Mouse (Mus musculus) limb, embryonic 10.5 days (tissue): ENCODE data around the gene Sox5. TPM values are rescaled to one million over a fixed set of nuclear protein-coding genes. Genes with fewer than 3 reads are reported as not detected.

Experiments used
- DNase-seq: peaks from one replicate; pipeline ENCODE4 v3.0.0-alpha.2; 2017; ENCODE audit warnings: low spot score
- H3K27ac ChIP-seq: fragments of 300-500 bp; sonication (generic); 2 replicates; pipeline ENCODE4 v1.5.1; 2016; ENCODE audit warnings: mild to moderate bottlenecking
- H3K27me3 ChIP-seq: fragments of 300-500 bp; sonication (generic); 2 replicates; pipeline ENCODE4 v1.6.1; 2016; ENCODE audit warnings: low read depth, mild to moderate bottlenecking; ENCODE audit not compliant: poor library complexity, severe bottlenecking
- H3K36me3 ChIP-seq: fragments of 300-500 bp; sonication (generic); 2 replicates; pipeline ENCODE4 v1.6.1; 2016; ENCODE audit warnings: mild to moderate bottlenecking, moderate library complexity
- H3K4me1 ChIP-seq: fragments of 300-500 bp; sonication (generic); 2 replicates; pipeline ENCODE4 v1.6.1; 2016
- H3K4me3 ChIP-seq: fragments of 300-500 bp; sonication (generic); 2 replicates; pipeline ENCODE4 v1.5.1; 2016; ENCODE audit warnings: mild to moderate bottlenecking, moderate library complexity
- H3K9me3 ChIP-seq: fragments of 300-500 bp; sonication (generic); replicated peaks from 2 replicates; pipeline ENCODE4 v1.6.1; 2016; ENCODE audit warnings: mild to moderate bottlenecking
- WGBS: fragments of 180-500 bp; shearing (Covaris S2); methylation state at CpG from one replicate; pipeline ENCODE4 v1.1.7; 2016; 5-methylcytosine and 5-hydroxymethylcytosine counted together
- polyA plus RNA-seq: library from polyadenylated mRNA; unstranded; fragments of >200 nt; fragmentation: Nextera tagmentation; extraction: Ambion mirVana; gene quantifications from 2 replicates; pipeline ENCODE4 v1.2.1, GENCODE M21; 2016

The Sox5 gene
- polyA plus RNA-seq, 1 experiment from 2014 or later = 60.8 TPM

GRCm38 (mm10) chr6:144659115-144660108 is 122.4 kb downstream of the Sox5 start:
- Histone ChIP-seq H3K4me3 (no peak overlapping the region), H3K36me3 (no peaks in the 10 kb centered on the region), H3K27me3 (no peaks in the 10 kb centered on the region), H3K9me3 (no peaks in the 10 kb centered on the region), H3K27ac (no peak overlapping the region), H3K4me1 (peaks cover 16% of the 10 kb centered on the region)
- 92% methylated on average over 10 of the region's 10 CpGs for WGBS
- no peak for DNase-seq

- Histone ChIP-seq H3K9me3 (no peaks in the 10 kb centered on the region), H3K4me3 (no peak overlapping the region), H3K27ac (no peak overlapping the region), H3K27me3 (no peaks in the 10 kb centered on the region), H3K36me3 (no peaks in the 10 kb centered on the region), H3K4me1 (peaks cover 18% of the 10 kb centered on the region)
- no peak for DNase-seq
- 85% methylated on average over 5 of the region's 5 CpGs for WGBS
Measured at GRCm38 (mm10) chr6:144652876-144653275, 128.9 kb downstream of the Sox5 start.

GRCm38 (mm10) chr6:144648896-144649295 is 132.9 kb downstream of the Sox5 start:
- 66% methylated on average over 9 of the region's 9 CpGs for WGBS
- H3K4me3 ChIP-seq = no peak overlapping the region
- no peaks in the 10 kb centered on the region for H3K36me3 ChIP-seq
- no peak for DNase-seq
- no peaks in the 10 kb centered on the region for H3K9me3 ChIP-seq
- peak overlapping the region; percentile 42; the same call in 1 of the 2 replicates for H3K27ac ChIP-seq
- peaks cover 20% of the 10 kb centered on the region for H3K4me1 ChIP-seq
- no peaks in the 10 kb centered on the region for H3K27me3 ChIP-seq

GRCm38 (mm10) chr6:144648124-144648591 is 133.6 kb downstream of the Sox5 start:
- H3K27me3 ChIP-seq = no peaks in the 10 kb centered on the region
- no peaks in the 10 kb centered on the region for H3K36me3 ChIP-seq
- H3K27ac ChIP-seq = no peak overlapping the region
- H3K4me1 ChIP-seq = peaks cover 19% of the 10 kb centered on the region
- no peak overlapping the region for H3K4me3 ChIP-seq
- no peaks in the 10 kb centered on the region for H3K9me3 ChIP-seq
- DNase-seq = no peak
- 31% methylated on average over 4 of the region's 4 CpGs for WGBS

GRCm38 (mm10) chr6:144646331-144646730 is 135.4 kb downstream of the Sox5 start:
- Histone ChIP-seq H3K4me3 (no peak overlapping the region), H3K9me3 (no peaks in the 10 kb centered on the region), H3K36me3 (no peaks in the 10 kb centered on the region), H3K27ac (no peak overlapping the region), H3K27me3 (no peaks in the 10 kb centered on the region), H3K4me1 (peaks cover 29% of the 10 kb centered on the region)
- no peak for DNase-seq
- 89% methylated on average over 3 of the region's 3 CpGs for WGBS

- no peak for DNase-seq
- Histone ChIP-seq H3K4me1 (peaks cover 30% of the 10 kb centered on the region), H3K9me3 (no peaks in the 10 kb centered on the region), H3K27ac (no peak overlapping the region), H3K36me3 (no peaks in the 10 kb centered on the region), H3K4me3 (no peak overlapping the region), H3K27me3 (no peaks in the 10 kb centered on the region)
- 97% methylated on average over 4 of the region's 4 CpGs for WGBS
Measured at GRCm38 (mm10) chr6:144645796-144646195, 136.0 kb downstream of the Sox5 start.

GRCm38 (mm10) chr6:144644711-144645110 is 137.1 kb downstream of the Sox5 start:
- DNase-seq = peak; percentile 46
- H3K27me3 ChIP-seq = no peaks in the 10 kb centered on the region
- H3K9me3 ChIP-seq = no peaks in the 10 kb centered on the region
- H3K27ac ChIP-seq = no peak overlapping the region
- H3K4me1 ChIP-seq = peaks cover 30% of the 10 kb centered on the region
- H3K4me3 ChIP-seq = no peak overlapping the region
- 63% methylated on average over 4 of the region's 4 CpGs for WGBS
- no peaks in the 10 kb centered on the region for H3K36me3 ChIP-seq

- Histone ChIP-seq H3K27me3 (no peaks in the 10 kb centered on the region), H3K9me3 (no peaks in the 10 kb centered on the region), H3K4me1 (peaks cover 25% of the 10 kb centered on the region), H3K4me3 (no peak overlapping the region), H3K36me3 (no peaks in the 10 kb centered on the region), H3K27ac (no peak overlapping the region)
- DNase-seq = no peak
- 91% methylated on average over 5 of the region's 5 CpGs for WGBS
Measured at GRCm38 (mm10) chr6:144643601-144644000, 138.2 kb downstream of the Sox5 start.

- H3K4me1 ChIP-seq = peaks cover 22% of the 10 kb centered on the region
- H3K9me3 ChIP-seq = no peaks in the 10 kb centered on the region
- WGBS = 75% methylated on average over 5 of the region's 5 CpGs
- no peak overlapping the region for H3K27ac ChIP-seq
- no peaks in the 10 kb centered on the region for H3K36me3 ChIP-seq
- H3K4me3 ChIP-seq = no peak overlapping the region
- DNase-seq = no peak
- H3K27me3 ChIP-seq = no peaks in the 10 kb centered on the region
Measured at GRCm38 (mm10) chr6:144641888-144642287, 139.9 kb downstream of the Sox5 start.

- DNase-seq = no peak
- Histone ChIP-seq H3K4me3 (no peak overlapping the region), H3K36me3 (no peaks in the 10 kb centered on the region), H3K27me3 (no peaks in the 10 kb centered on the region), H3K27ac (no peak overlapping the region), H3K9me3 (no peaks in the 10 kb centered on the region), H3K4me1 (peaks cover 27% of the 10 kb centered on the region)
- 87% methylated on average over 3 of the region's 3 CpGs for WGBS
Measured at GRCm38 (mm10) chr6:144640591-144640990, 141.2 kb downstream of the Sox5 start.

GRCm38 (mm10) chr6:144638547-144638946 is 143.2 kb downstream of the Sox5 start:
- Histone ChIP-seq H3K4me1 (peaks cover 27% of the 10 kb centered on the region), H3K27ac (no peak overlapping the region), H3K36me3 (no peaks in the 10 kb centered on the region), H3K4me3 (no peak overlapping the region), H3K27me3 (no peaks in the 10 kb centered on the region), H3K9me3 (no peaks in the 10 kb centered on the region)
- 89% methylated on average over 5 of the region's 5 CpGs for WGBS
- DNase-seq = no peak

GRCm38 (mm10) chr6:144627539-144628115 is 154.2 kb downstream of the Sox5 start:
- Histone ChIP-seq H3K4me1 (0 out of 2 replicates have a peak, but pooled peaks cover 4% of the 10 kb centered on the region), H3K27ac (no peak overlapping the region), H3K4me3 (no peak overlapping the region), H3K27me3 (no peaks in the 10 kb centered on the region), H3K9me3 (no peaks in the 10 kb centered on the region), H3K36me3 (peaks cover 9% of the 10 kb centered on the region; the same call in 1 of the 2 replicates)
- WGBS = 92% methylated on average over 7 of the region's 7 CpGs
- DNase-seq = no peak
